Mouse (Mus musculus) ES-Bruce4 (cell line): Measurements from ENCODE around the gene Lsm3.

ENCODE experiments used
- CTCF ChIP-seq: IDR thresholded peaks from one replicate; pipeline ENCODE4 v1.8.1; 2011; ENCODE audit warnings: low read depth, low read length
- EP300 ChIP-seq: IDR thresholded peaks from 2 replicates; pipeline ENCODE4 v1.6.1; 2011; ENCODE audit warnings: low read depth, low read length; ENCODE audit not compliant: insufficient read depth
- POLR2A ChIP-seq: IDR thresholded peaks from one replicate; pipeline ENCODE4 v1.8.1; 2011; ENCODE audit warnings: low read length; ENCODE audit not compliant: insufficient read depth

GRCm38 (mm10) chr6:91531276-91531675 lies 15.5 kb downstream of the Lsm3 start:
- TF ChIP-seq POLR2A (no peak), CTCF (no peak), EP300 (no peak)
